Mouse (Mus musculus): Measurements from ENCODE around the gene Ethe1. TPM values are rescaled to one million over a fixed set of nuclear protein-coding genes. Genes with fewer than 3 reads are reported as not detected.

Ethe1 gene
- polyA plus RNA-seq, 1 experiment from 2014 or later: 48.4 TPM

DNA sequence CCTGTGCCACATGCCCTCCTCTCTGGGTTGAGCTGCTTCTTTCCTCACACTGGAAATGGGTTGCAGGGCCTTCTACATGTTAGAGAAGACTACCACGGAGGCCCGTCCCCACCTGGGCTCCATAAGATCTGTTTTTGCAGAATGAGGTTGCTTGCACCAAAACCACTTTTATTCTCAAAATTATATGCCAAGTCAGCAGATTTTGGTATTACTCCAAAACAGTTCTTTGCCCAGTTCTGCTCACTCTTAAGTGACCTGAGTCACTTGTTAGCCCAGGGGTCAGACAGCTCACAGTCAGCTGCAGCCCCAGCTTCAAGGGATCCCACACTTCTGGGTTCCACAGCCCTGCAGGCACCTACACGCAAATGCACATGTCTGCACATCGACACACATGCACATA is 25.9 kb upstream of the Ethe1 start:
- no peaks in the 10 kb centered on the region for H3K27me3 ChIP-seq
- no peak for ATAC-seq (replicated peaks; ENCODE audit: low FRiP score)
- no peak overlapping the region for H3K27ac ChIP-seq
- no peak overlapping the region for H3K4me2 ChIP-seq
- H3K36me3 ChIP-seq: peaks cover 85% of the 10 kb centered on the region
- H3K4me3 ChIP-seq (replicated peaks): no peak overlapping the region
- peaks cover 7% of the 10 kb centered on the region; the same call in 1 of the 2 replicates for H3K4me1 ChIP-seq
- H3K9ac ChIP-seq: no peak overlapping the region
- no peaks in the 10 kb centered on the region for H3K9me3 ChIP-seq (replicated peaks)
- 87% methylated on average over 4 of the region's 4 CpGs for WGBS

DNA sequence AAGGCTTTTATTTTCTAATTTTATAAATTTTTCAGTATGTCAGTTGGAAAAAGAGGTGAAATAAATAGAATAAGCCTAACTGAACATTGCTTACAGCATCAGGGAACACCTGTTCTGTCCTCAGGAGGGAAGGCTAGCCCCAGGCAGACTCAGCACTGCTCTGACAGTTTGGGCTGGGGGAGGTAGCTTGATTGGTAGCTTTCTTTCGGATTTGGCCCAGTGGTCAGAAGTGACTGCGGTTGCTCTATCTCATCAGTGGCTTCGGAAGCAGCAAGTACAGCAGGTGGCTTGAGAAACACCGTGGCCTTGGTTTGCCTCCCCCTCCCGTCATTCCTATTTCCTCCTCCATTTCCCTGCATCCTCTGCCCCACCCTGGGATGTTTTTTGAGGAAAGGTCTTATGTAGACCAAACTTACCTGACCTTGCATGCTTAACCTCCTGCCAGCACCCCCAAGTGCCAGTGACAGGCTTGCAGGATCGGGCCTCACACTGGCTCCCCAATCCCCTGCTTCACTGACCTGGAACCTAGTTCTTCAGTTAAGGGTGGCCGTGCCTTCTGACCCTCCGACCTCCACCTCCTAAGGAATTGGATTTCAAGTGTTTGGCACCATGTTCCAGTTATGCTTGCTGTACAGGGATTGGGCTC is 24.0 kb upstream of the Ethe1 start:
- 49% methylated on average over 8 of the region's 8 CpGs for WGBS
- Histone ChIP-seq H3K4me1 (peaks cover 7% of the 10 kb centered on the region; the same call in 1 of the 2 replicates), H3K27me3 (no peaks in the 10 kb centered on the region), H3K9ac (no peak overlapping the region), H3K27ac (no peak overlapping the region; the same call in 1 of the 2 replicates), H3K36me3 (peaks cover 90% of the 10 kb centered on the region), H3K4me3 (replicated peaks) (no peak overlapping the region), H3K4me2 (no peak overlapping the region), H3K9me3 (replicated peaks) (no peaks in the 10 kb centered on the region)
- peak; percentile 19; the same call in 1 of the 2 replicates for ATAC-seq (replicated peaks; ENCODE audit: low FRiP score)

DNA sequence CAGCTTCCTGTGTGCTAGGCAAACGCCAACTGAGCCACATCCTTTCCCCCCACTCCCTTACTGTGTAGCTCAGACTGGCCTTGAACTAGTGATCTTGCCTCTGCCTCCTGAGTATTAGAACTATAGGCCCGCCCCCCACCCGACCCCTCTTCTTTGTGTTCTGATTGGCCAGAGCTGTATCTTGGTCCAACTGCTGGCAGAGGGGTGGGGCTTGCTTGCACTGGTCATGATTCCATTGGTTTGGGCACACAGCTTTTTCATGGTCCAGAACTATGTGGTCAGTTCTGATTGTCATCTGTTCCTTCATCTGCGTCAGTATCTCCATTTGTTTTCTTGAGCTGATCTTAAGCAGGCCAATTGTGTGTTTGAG is 23.5 kb upstream of the Ethe1 start:
- Histone ChIP-seq H3K4me3 (replicated peaks) (no peak overlapping the region), H3K27me3 (no peaks in the 10 kb centered on the region), H3K27ac (no peak overlapping the region), H3K9ac (no peak overlapping the region), H3K9me3 (replicated peaks) (no peaks in the 10 kb centered on the region), H3K4me1 (peaks cover 7% of the 10 kb centered on the region; the same call in 1 of the 2 replicates), H3K4me2 (no peak overlapping the region), H3K36me3 (peaks cover 90% of the 10 kb centered on the region)
- ATAC-seq (replicated peaks; ENCODE audit: low FRiP score): 0 out of 2 replicates have a peak, but pooled peaks have one; percentile 4
- 82% methylated on average over 4 of the region's 4 CpGs for WGBS

DNA sequence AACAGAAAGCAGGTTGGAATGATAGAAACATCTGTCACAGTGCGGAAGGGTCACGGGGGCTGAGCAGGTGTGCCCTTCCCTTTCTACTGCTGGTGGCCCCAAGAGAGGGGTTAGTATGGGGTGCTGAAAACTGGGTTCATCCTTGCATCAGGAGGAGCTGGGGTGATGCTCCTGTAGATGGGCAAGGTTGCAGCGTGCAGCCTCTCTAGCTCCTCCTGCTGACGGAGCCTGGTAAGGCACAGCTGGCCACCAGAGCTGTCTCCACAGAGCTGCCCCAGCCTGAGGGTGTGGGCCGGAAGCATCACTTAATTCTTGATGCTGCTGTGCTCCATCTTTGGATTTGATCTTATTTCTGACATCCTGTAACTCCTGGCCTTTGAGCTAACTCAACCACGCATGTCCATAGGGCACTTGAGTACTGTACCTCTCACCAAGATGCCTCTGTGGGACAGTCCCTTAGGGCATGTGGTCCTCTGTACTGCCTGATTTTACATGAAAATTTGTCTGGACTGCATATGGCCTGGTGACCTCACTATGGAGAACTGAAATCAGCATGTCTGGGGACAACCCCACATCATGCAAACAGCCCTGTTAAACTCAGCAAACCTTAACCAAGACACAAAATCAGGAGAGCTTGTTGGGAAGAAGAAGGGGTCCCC is 22.6 kb upstream of the Ethe1 start:
- Histone ChIP-seq H3K27ac (no peak overlapping the region), H3K36me3 (peaks cover 89% of the 10 kb centered on the region), H3K9me3 (replicated peaks) (no peaks in the 10 kb centered on the region), H3K4me1 (peaks cover 7% of the 10 kb centered on the region; the same call in 1 of the 2 replicates), H3K9ac (no peak overlapping the region), H3K27me3 (no peaks in the 10 kb centered on the region), H3K4me3 (replicated peaks) (no peak overlapping the region), H3K4me2 (no peak overlapping the region)
- no peak for ATAC-seq (replicated peaks; ENCODE audit: low FRiP score)
- WGBS: 65% methylated on average over 6 of the region's 6 CpGs

DNA sequence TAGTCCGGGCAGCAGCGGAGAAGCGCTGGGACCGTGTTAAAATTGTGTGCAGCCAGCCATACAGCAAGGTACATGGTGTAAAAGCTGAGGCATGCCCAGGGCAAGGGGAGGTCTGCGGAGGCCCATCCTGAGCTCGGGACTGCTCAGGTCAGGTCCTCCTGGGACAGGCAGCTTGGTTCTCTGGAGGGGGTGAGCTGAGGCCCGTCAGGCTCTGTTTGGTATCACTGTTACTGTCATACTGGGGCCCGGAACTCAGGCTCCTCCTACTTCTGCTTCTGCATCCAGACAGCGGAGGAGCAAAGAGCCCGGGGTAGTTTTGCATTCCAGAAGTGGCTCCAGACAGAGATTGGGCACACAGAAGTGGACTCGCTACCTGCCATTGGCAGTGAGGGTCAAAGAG is 21.7 kb upstream of the Ethe1 start:
- no peak overlapping the region for H3K9ac ChIP-seq
- WGBS: 89% methylated on average over 11 of the region's 11 CpGs
- no peak overlapping the region for H3K27ac ChIP-seq
- H3K4me1 ChIP-seq: peaks cover 7% of the 10 kb centered on the region; the same call in 1 of the 2 replicates
- ATAC-seq (replicated peaks; ENCODE audit: low FRiP score): no peak
- H3K36me3 ChIP-seq: peaks cover 89% of the 10 kb centered on the region
- H3K4me3 ChIP-seq (replicated peaks): no peak overlapping the region
- H3K4me2 ChIP-seq: no peak overlapping the region
- no peaks in the 10 kb centered on the region for H3K27me3 ChIP-seq
- H3K9me3 ChIP-seq (replicated peaks): no peaks in the 10 kb centered on the region

DNA sequence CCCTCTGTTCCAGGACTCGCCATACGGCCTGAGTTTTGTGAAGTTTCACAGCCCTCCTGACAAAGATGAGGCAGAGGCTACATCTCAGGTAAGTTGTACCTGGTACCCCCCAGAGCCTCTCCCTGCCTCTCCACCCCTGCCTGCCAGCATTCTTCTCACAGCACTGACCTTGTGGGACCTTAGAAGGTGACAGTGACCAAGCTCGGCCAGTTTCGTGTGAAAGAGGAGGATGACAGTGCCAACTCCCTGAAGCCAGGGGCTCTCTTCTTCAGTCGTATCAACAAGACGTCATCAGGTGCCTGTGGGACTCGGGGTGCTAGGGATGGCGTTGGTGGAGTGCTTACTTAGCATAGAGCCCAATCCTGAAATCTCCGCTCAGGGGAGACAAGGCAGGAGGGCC is 21.1 kb upstream of the Ethe1 start:
- Histone ChIP-seq H3K9ac (no peak overlapping the region), H3K36me3 (peaks cover 88% of the 10 kb centered on the region), H3K4me3 (replicated peaks) (no peak overlapping the region), H3K4me1 (peaks cover 7% of the 10 kb centered on the region; the same call in 1 of the 2 replicates), H3K27ac (no peak overlapping the region), H3K27me3 (no peaks in the 10 kb centered on the region), H3K4me2 (no peak overlapping the region), H3K9me3 (replicated peaks) (no peaks in the 10 kb centered on the region)
- ATAC-seq (replicated peaks; ENCODE audit: low FRiP score): no peak
- 92% methylated on average over 9 of the region's 9 CpGs for WGBS

DNA sequence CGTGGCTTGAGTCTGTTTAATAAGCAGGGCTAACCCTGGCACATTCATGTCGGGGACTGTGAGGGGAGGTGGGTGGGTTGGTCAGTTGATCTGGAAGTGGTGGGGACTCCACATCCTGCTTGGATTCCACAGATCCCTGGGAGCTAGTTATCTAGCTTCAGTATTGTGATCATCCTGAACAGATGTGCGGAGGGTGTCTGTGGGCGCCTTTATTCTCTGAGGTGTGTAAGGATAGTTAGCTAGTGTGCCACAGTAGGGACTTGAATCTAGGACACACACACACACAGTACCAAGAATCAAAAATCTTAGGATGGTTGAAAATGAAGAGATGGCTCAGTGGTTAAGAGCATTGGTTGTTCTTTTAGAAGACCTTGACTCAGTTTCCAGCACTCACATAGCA is 18.8 kb upstream of the Ethe1 start:
- no peak overlapping the region for H3K27ac ChIP-seq
- H3K9ac ChIP-seq: no peak overlapping the region
- H3K27me3 ChIP-seq: no peaks in the 10 kb centered on the region
- ATAC-seq (replicated peaks; ENCODE audit: low FRiP score): no peak
- no peaks in the 10 kb centered on the region for H3K9me3 ChIP-seq (replicated peaks)
- H3K4me1 ChIP-seq: peaks cover 4% of the 10 kb centered on the region; the same call in 1 of the 2 replicates
- peaks cover 93% of the 10 kb centered on the region for H3K36me3 ChIP-seq
- H3K4me2 ChIP-seq: no peak overlapping the region
- 91% methylated on average over 4 of the region's 4 CpGs for WGBS
- H3K4me3 ChIP-seq (replicated peaks): no peak overlapping the region

DNA sequence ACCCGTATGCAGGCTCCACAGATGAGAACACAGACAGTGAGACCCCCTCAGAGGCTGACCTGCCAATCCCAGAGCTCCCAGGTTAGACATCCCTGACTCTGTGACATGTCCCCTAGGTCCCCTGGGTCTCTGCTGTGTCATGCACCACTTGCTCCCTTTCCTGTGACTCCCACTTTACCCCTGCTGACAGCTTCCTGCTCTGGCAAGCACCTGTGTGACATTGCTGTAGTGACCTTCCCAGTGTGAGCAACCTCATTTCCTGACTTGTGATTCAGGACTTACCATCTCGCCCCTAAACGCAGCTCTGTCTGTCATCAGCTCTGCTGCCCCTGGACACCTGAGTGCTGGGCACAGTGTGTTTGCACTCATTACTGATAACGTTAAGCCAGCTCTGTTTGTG is 16.3 kb upstream of the Ethe1 start:
- Histone ChIP-seq H3K9me3 (replicated peaks) (no peaks in the 10 kb centered on the region), H3K9ac (no peak overlapping the region), H3K4me2 (no peak overlapping the region), H3K27me3 (no peaks in the 10 kb centered on the region), H3K36me3 (peaks cover 72% of the 10 kb centered on the region), H3K4me3 (replicated peaks) (no peak overlapping the region), H3K27ac (no peak overlapping the region), H3K4me1 (peaks cover 10% of the 10 kb centered on the region; the same call in 1 of the 2 replicates)
- no peak for ATAC-seq (replicated peaks; ENCODE audit: low FRiP score)
- 77% methylated on average over 4 of the region's 4 CpGs for WGBS

DNA sequence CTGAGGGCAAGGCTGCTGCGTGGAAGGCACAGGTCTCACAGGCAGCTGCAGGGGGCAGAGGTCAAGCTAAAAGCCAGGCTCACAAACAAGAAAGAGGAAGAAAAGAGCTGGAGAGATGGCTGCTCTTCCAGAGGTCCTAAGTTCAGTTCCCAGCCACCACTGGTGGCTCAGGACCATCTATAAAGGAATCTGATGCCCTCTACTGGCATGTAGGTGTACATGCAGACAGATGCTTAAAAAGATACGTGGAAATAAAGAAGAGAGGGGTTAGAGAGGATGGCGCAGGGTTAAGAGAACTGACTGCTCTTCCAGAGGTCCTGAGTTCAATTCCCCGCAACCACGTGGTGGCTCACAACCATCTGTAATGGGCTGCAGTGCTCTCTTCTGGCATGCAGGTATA is 14.9 kb upstream of the Ethe1 start:
- ATAC-seq (replicated peaks; ENCODE audit: low FRiP score): no peak
- Histone ChIP-seq H3K9ac (no peak overlapping the region), H3K27me3 (no peaks in the 10 kb centered on the region), H3K4me2 (no peak overlapping the region), H3K9me3 (replicated peaks) (no peaks in the 10 kb centered on the region), H3K4me3 (replicated peaks) (no peak overlapping the region), H3K27ac (no peak overlapping the region), H3K4me1 (peaks cover 10% of the 10 kb centered on the region; the same call in 1 of the 2 replicates), H3K36me3 (peaks cover 58% of the 10 kb centered on the region)
- WGBS: 62% methylated on average over 5 of the region's 5 CpGs

DNA sequence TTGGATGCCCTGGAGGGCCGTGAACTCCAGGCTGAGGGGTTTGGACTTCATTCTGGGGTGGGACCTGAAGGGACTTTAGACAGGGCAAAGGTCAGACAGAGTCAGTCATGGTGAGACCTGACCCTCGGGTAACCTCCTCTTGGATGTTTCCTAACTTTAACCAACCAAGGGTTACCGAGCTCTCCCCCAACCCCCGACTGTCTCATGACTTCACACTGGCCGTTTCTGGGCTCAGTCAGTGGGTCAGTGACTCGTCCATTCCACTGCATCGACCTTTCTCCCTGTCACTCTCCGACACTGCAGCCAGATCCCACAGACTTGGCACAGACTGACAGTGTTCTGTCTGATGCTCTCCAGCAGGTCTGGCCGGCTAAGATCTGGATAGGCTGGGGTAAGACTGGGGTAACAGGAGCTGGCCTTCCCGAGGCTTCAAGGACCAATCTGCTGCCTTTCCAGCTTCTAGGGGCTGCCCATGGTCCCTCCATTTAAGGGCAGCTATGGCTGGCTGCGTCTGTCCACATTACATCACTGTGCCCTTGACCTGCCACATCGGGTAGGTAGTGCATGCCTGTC is 13.0 kb upstream of the Ethe1 start:
- Histone ChIP-seq H3K27me3 (no peaks in the 10 kb centered on the region), H3K4me1 (peaks cover 10% of the 10 kb centered on the region; the same call in 1 of the 2 replicates), H3K27ac (no peak overlapping the region), H3K4me2 (no peak overlapping the region), H3K9ac (no peak overlapping the region), H3K4me3 (replicated peaks) (no peak overlapping the region), H3K9me3 (replicated peaks) (no peaks in the 10 kb centered on the region), H3K36me3 (peaks cover 41% of the 10 kb centered on the region)
- peak; percentile 17; the same call in 1 of the 2 replicates for ATAC-seq (replicated peaks; ENCODE audit: low FRiP score)
- WGBS: 51% methylated on average over 12 of the region's 12 CpGs

DNA sequence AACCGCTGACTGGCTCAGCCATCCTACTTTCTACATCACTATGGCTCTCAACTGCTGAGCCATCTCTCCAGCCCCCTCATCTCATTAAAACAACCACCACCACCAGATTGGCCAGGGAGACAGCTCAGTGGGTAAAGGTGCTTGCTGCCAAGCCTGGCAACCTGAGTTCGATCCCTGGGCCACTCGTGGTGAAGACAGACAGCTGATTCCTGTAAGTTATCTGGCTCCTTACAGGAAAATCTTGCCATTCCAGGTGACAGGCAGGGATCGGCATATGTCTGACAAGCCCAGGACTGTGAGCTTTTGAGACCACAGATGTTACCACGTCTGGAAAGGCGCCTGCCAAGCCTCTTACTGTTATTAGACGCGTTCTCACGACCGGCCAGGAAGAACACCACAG is 9.5 kb upstream of the Ethe1 start:
- Histone ChIP-seq H3K27me3 (no peaks in the 10 kb centered on the region), H3K36me3 (peaks cover 7% of the 10 kb centered on the region), H3K27ac (no peak overlapping the region), H3K4me3 (replicated peaks) (no peak overlapping the region), H3K9ac (no peak overlapping the region), H3K4me2 (no peak overlapping the region), H3K4me1 (peaks cover 10% of the 10 kb centered on the region; the same call in 1 of the 2 replicates), H3K9me3 (replicated peaks) (no peaks in the 10 kb centered on the region)
- WGBS: 92% methylated on average over 10 of the region's 10 CpGs
- no peak for ATAC-seq (replicated peaks; ENCODE audit: low FRiP score)

DNA sequence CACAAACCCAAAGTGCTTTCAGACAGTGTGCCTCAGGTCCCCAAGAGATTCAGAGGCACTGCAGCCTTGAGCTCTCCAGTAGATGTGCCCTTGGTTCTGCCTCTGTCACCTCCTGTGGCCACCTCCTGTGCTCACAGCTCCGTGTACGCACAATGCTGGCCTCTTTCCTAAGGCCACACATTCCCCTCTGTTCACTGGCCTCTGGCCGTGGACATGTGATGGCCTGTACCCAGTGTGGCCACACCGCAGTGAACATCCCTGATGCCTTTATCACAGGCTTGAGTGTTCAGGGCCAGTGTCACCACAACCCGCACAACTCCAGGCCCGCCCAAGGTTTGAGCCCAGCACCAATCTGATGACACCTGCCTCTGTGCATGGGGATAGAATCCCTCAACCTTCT is 2.5 kb upstream of the Ethe1 start:
- 94% methylated on average over 6 of the region's 6 CpGs for WGBS
- H3K27ac ChIP-seq: no peak overlapping the region
- no peak for ATAC-seq (replicated peaks; ENCODE audit: low FRiP score)
- H3K4me1 ChIP-seq: peaks cover 21% of the 10 kb centered on the region
- H3K4me2 ChIP-seq: no peak overlapping the region
- H3K27me3 ChIP-seq: peaks cover 26% of the 10 kb centered on the region
- H3K36me3 ChIP-seq: no peaks in the 10 kb centered on the region
- no peak overlapping the region for H3K9ac ChIP-seq
- H3K9me3 ChIP-seq (replicated peaks): 0 out of 2 replicates have a peak, but pooled peaks cover 3% of the 10 kb centered on the region
- no peak overlapping the region for H3K4me3 ChIP-seq (replicated peaks)

Measured in kidney, embryonic 15.5 days (tissue).